Mouse (Mus musculus) forebrain, postnatal 0 days (tissue): ENCODE data around the gene Rnf126. TPM values are rescaled to one million over a fixed set of nuclear protein-coding genes. Genes with fewer than 3 reads are reported as not detected.
A peak's percentile ranks its signal among the peaks of the same experiment; 100 is the strongest.

Source experiments
- ATAC-seq: fragments of 200-750 bp; cut with Nextera tagmentation; 2 replicates; pipeline ENCODE4 v1.8.0; 2017; ENCODE audit warnings: mild to moderate bottlenecking, moderate library complexity
- DNase-seq: peaks from one replicate; pipeline ENCODE4 v3.0.0-alpha.2; 2015
- H3K27ac ChIP-seq: fragments of 300-500 bp; sonication (generic); 2 replicates; pipeline ENCODE4 v1.5.1; 2014; ENCODE audit warnings: low read depth, mild to moderate bottlenecking, antibody characterized with exemption, low read length, moderate library complexity, mixed read lengths
- H3K27me3 ChIP-seq: fragments of 300-500 bp; sonication (generic); 2 replicates; pipeline ENCODE4 v1.6.1; 2014; ENCODE audit warnings: mild to moderate bottlenecking, low read length, mixed read lengths; ENCODE audit not compliant: insufficient read depth
- H3K36me3 ChIP-seq: fragments of 300-500 bp; sonication (generic); 2 replicates; pipeline ENCODE4 v1.6.1; 2014; ENCODE audit warnings: mild to moderate bottlenecking, moderate library complexity; ENCODE audit not compliant: insufficient read depth
- H3K4me1 ChIP-seq: fragments of 300-500 bp; sonication (generic); 2 replicates; pipeline ENCODE4 v1.6.1; 2014; ENCODE audit warnings: antibody characterized with exemption; ENCODE audit not compliant: insufficient read depth
- H3K4me2 ChIP-seq: fragments of 300-500 bp; sonication (generic); 2 replicates; pipeline ENCODE4 v1.6.1; 2014; ENCODE audit warnings: low read depth, mild to moderate bottlenecking, moderate library complexity
- H3K4me3 ChIP-seq: fragments of 300-500 bp; sonication (generic); 2 replicates; pipeline ENCODE4 v1.5.1; 2014; ENCODE audit warnings: low read depth, low read length, mixed read lengths
- H3K9ac ChIP-seq: fragments of 300-500 bp; sonication (generic); 2 replicates; pipeline ENCODE4 v1.6.1; 2014; ENCODE audit warnings: mild to moderate bottlenecking
- H3K9me3 ChIP-seq: fragments of 300-500 bp; sonication (generic); 2 replicates; pipeline ENCODE4 v1.6.1; 2016; ENCODE audit warnings: low read length
- CTCF ChIP-seq: sonication (generic); IDR thresholded peaks from 2 replicates; pipeline ENCODE4 v1.5.1; 2016; ENCODE audit warnings: antibody characterized with exemption, control low read depth, low read depth
- WGBS: fragments of 180-500 bp; shearing (Covaris S2); extraction: QIAGEN DNeasy Blood & Tissue Kit; methylation state at CpG from one replicate; pipeline ENCODE4 v1.1.7; 2014; 5-methylcytosine and 5-hydroxymethylcytosine counted together
- polyA plus RNA-seq: library from polyadenylated mRNA; unstranded; fragments of >200 nt; fragmentation: Nextera tagmentation; extraction: Ambion mirVana; gene quantifications from 2 replicates; pipeline ENCODE4 v1.2.1, GENCODE M21; 2015
- total RNA-seq: library from RNA; depleted of rRNA; stranded (reverse); fragments of >200 nt; gene quantifications from 2 replicates; pipeline ENCODE4 v1.2.3, GENCODE M21; 2014

The Rnf126 gene
- total and polyA plus RNA-seq, 2 experiments from 2014 or later: 88.3 to 131 TPM

GRCm38 (mm10) chr10:79733847-79734246, 32.9 kb downstream of the Rnf126 start:
- 94% methylated on average over 15 of the region's 15 CpGs for WGBS
- Histone ChIP-seq H3K9ac (no peak overlapping the region), H3K27me3 (no peaks in the 10 kb centered on the region), H3K9me3 (0 out of 2 replicates have a peak, but pooled peaks cover 5% of the 10 kb centered on the region), H3K4me3 (no peak overlapping the region), H3K4me1 (no peaks in the 10 kb centered on the region), H3K36me3 (peaks cover 65% of the 10 kb centered on the region), H3K27ac (no peak overlapping the region), H3K4me2 (no peak overlapping the region)
- no peak for TF ChIP-seq CTCF
- ATAC-seq (no peak), DNase-seq (no peak)

GRCm38 (mm10) chr10:79732500-79732899, 34.3 kb downstream of the Rnf126 start:
- ATAC-seq: no peak
- H3K36me3 ChIP-seq: peaks cover 52% of the 10 kb centered on the region
- WGBS: 95% methylated on average over 1 of the region's 1 CpGs

GRCm38 (mm10) chr10:79729357-79729965, 37.3 kb downstream of the Rnf126 start:
- H3K27me3 ChIP-seq: no peaks in the 10 kb centered on the region
- no peak for TF ChIP-seq CTCF
- peaks cover 26% of the 10 kb centered on the region for H3K36me3 ChIP-seq
- no peaks in the 10 kb centered on the region for H3K9me3 ChIP-seq
- H3K4me2 ChIP-seq: no peak overlapping the region
- no peaks in the 10 kb centered on the region for H3K4me1 ChIP-seq
- H3K4me3 ChIP-seq: no peak overlapping the region
- 53% methylated on average over 13 of the region's 13 CpGs for WGBS
- no peak for ATAC-seq
- H3K9ac ChIP-seq: no peak overlapping the region
- DNase-seq: no peak
- no peak overlapping the region for H3K27ac ChIP-seq

More at GRCm38 (mm10) chr10:79732500-79732899, 34.3 kb downstream of the Rnf126 start:
- Histone ChIP-seq H3K27ac (no peak overlapping the region), H3K9me3 (no peaks in the 10 kb centered on the region), H3K27me3 (no peaks in the 10 kb centered on the region), H3K9ac (no peak overlapping the region), H3K4me3 (no peak overlapping the region), H3K4me2 (no peak overlapping the region), H3K4me1 (no peaks in the 10 kb centered on the region)
- no peak for DNase-seq
- TF ChIP-seq CTCF: peak; percentile 53

GRCm38 (mm10) chr10:79728323-79729249, 38.2 kb downstream of the Rnf126 start:
- H3K4me3 ChIP-seq: no peak overlapping the region
- H3K9ac ChIP-seq: no peak overlapping the region
- DNase-seq: no peak
- no peak overlapping the region for H3K27ac ChIP-seq
- peak; percentile 17; the same call in 1 of the 2 replicates for ATAC-seq
- WGBS: 75% methylated on average over 28 of the region's 28 CpGs
- TF ChIP-seq CTCF: no peak
- H3K27me3 ChIP-seq: no peaks in the 10 kb centered on the region
- H3K36me3 ChIP-seq: peaks cover 19% of the 10 kb centered on the region
- no peak overlapping the region for H3K4me2 ChIP-seq
- H3K9me3 ChIP-seq: no peaks in the 10 kb centered on the region
- H3K4me1 ChIP-seq: no peaks in the 10 kb centered on the region

GRCm38 (mm10) chr10:79726090-79726489, 40.7 kb downstream of the Rnf126 start:
- peak; percentile 58 for TF ChIP-seq CTCF
- ATAC-seq: no peak

GRCm38 (mm10) chr10:79723692-79724091, 43.1 kb downstream of the Rnf126 start:
- Histone ChIP-seq H3K36me3 (peaks cover 4% of the 10 kb centered on the region; the same call in 1 of the 2 replicates), H3K9me3 (no peaks in the 10 kb centered on the region), H3K9ac (no peak overlapping the region), H3K4me1 (no peaks in the 10 kb centered on the region), H3K4me3 (no peak overlapping the region), H3K27ac (no peak overlapping the region), H3K27me3 (no peaks in the 10 kb centered on the region), H3K4me2 (no peak overlapping the region)
- 89% methylated on average over 7 of the region's 7 CpGs for WGBS
- ATAC-seq (no peak), DNase-seq (no peak)
- TF ChIP-seq CTCF: no peak

More at GRCm38 (mm10) chr10:79726090-79726489, 40.7 kb downstream of the Rnf126 start:
- DNase-seq: no peak
- no peaks in the 10 kb centered on the region for H3K4me1 ChIP-seq
- peaks cover 4% of the 10 kb centered on the region; the same call in 1 of the 2 replicates for H3K36me3 ChIP-seq
- WGBS: 34% methylated on average over 11 of the region's 11 CpGs
- H3K4me3 ChIP-seq: no peak overlapping the region
- no peak overlapping the region for H3K27ac ChIP-seq
- H3K9ac ChIP-seq: no peak overlapping the region
- no peak overlapping the region for H3K4me2 ChIP-seq
- H3K27me3 ChIP-seq: no peaks in the 10 kb centered on the region
- H3K9me3 ChIP-seq: no peaks in the 10 kb centered on the region

- WGBS: 54% methylated on average over 6 of the region's 6 CpGs
- Histone ChIP-seq H3K9me3 (no peaks in the 10 kb centered on the region), H3K9ac (no peak overlapping the region), H3K27ac (no peak overlapping the region), H3K27me3 (no peaks in the 10 kb centered on the region; the same call in 1 of the 2 replicates), H3K4me1 (peaks cover under 1% of the 10 kb centered on the region; the same call in 1 of the 2 replicates), H3K4me2 (no peak overlapping the region), H3K36me3 (peaks cover 4% of the 10 kb centered on the region; the same call in 1 of the 2 replicates), H3K4me3 (no peak overlapping the region)
- no peak for TF ChIP-seq CTCF
- DNase-seq: no peak
- peak; percentile 48 for ATAC-seq
Observed at GRCm38 (mm10) chr10:79723047-79723446, 43.7 kb downstream of the Rnf126 start.
